Mouse (Mus musculus): ENCODE data around the gene Tchp. TPM values are rescaled to one million over a fixed set of nuclear protein-coding genes. Genes with fewer than 3 reads are reported as not detected.
A peak's percentile ranks its signal among the peaks of the same experiment; 100 is the strongest.

Gene Tchp
- polyA plus RNA-seq, 1 experiment from 2014 or later = 10.9 TPM

DNA sequence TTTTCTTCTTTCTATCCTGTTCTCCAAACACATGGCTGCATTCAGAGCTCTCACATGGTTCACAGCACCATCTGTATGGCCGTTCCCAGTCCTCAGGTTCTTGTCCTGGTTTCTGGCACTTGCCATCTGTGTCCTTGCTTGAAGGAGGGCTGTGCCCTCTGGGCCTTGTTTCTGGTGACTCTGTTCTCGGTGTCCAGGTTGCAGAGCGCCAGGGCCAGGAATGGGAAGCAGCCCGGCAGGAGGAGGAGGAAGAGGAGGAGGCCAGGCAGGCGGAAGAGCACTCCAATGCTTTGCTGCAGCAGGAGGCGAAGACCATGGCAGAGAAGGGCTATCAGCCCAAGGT is 12.3 kb downstream of the Tchp start:
- no peaks in the 10 kb centered on the region for H3K4me1 ChIP-seq (ENCODE audit: control insufficient read depth, insufficient read depth, low read length)
- no peak for DNase-seq (ENCODE audit: low spot score)
- H3K4me2 ChIP-seq (ENCODE audit: low read depth, low read length) = no peak overlapping the region
- no peaks in the 10 kb centered on the region for H3K27me3 ChIP-seq (replicated peaks; ENCODE audit: control insufficient read depth, insufficient read depth, low read length)
- no peak overlapping the region for H3K27ac ChIP-seq (replicated peaks; ENCODE audit: low read depth, low read length)
- peaks cover 6% of the 10 kb centered on the region; the same call in 1 of the 2 replicates for H3K9me3 ChIP-seq (ENCODE audit: control insufficient read depth, low read length)
- H3K9ac ChIP-seq (ENCODE audit: low read depth, low read length) = no peak overlapping the region
- H3K36me3 ChIP-seq (ENCODE audit: control insufficient read depth, insufficient read depth, low read length) = peaks cover 80% of the 10 kb centered on the region
- no peak overlapping the region for H3K4me3 ChIP-seq (ENCODE audit: low read depth, low read length)
- WGBS = 89% methylated on average over 6 of the region's 6 CpGs
- no peak for ATAC-seq (ENCODE audit: low read depth)

DNA sequence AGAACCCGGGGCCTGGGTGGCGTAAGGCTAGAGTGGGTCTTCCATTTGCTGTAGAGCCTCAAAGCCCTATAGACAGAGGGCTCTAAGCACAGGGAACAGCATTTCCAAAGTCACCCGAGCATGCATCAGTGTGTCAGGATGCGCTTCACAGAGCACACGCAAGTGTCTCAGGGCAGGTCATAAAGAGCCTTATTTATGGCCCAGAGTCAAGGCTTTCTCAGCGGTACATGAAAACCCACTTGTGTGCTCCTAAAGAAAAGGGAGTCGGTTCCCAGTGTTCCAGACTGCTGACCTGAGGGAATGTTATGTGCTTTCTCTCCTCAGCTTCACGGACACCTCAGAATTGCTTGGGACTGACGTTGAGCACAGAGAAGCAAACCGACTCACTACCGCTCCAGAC is 13.2 kb downstream of the Tchp start:
- Histone ChIP-seq H3K9ac (ENCODE audit: low read depth, low read length) (no peak overlapping the region), H3K4me2 (ENCODE audit: low read depth, low read length) (no peak overlapping the region), H3K9me3 (ENCODE audit: control insufficient read depth, low read length) (peaks cover 6% of the 10 kb centered on the region; the same call in 1 of the 2 replicates), H3K4me3 (ENCODE audit: low read depth, low read length) (no peak overlapping the region), H3K36me3 (ENCODE audit: control insufficient read depth, insufficient read depth, low read length) (peaks cover 78% of the 10 kb centered on the region), H3K4me1 (ENCODE audit: control insufficient read depth, insufficient read depth, low read length) (no peaks in the 10 kb centered on the region), H3K27ac (replicated peaks; ENCODE audit: low read depth, low read length) (no peak overlapping the region), H3K27me3 (replicated peaks; ENCODE audit: control insufficient read depth, insufficient read depth, low read length) (no peaks in the 10 kb centered on the region)
- 94% methylated on average over 11 of the region's 11 CpGs for WGBS
- DNase-seq (ENCODE audit: low spot score) (no peak), ATAC-seq (ENCODE audit: low read depth) (no peak)

DNA sequence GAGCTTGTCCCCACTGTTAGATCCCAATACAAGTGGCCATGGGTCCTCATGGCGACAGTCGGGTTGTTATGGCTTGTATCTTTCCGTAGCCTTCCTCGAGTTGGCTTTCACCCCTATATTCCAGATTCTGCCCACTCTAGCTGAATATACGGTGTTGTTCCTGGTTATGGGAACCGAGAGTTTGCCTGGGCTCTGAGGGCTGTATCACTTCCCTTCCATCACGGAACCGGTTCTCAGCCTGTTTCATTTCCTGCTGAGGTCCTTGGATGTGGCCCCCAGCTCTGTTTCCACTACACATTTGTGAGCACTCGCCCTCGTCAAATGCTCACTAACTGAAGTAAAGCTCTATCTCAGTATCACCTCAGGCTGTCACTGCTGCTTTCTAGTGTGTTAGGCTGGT is 14.4 kb downstream of the Tchp start:
- no peak for ATAC-seq (ENCODE audit: low read depth)
- H3K36me3 ChIP-seq (ENCODE audit: control insufficient read depth, insufficient read depth, low read length) = peaks cover 71% of the 10 kb centered on the region
- no peak overlapping the region for H3K4me2 ChIP-seq (ENCODE audit: low read depth, low read length)
- H3K9me3 ChIP-seq (ENCODE audit: control insufficient read depth, low read length) = peaks cover 6% of the 10 kb centered on the region; the same call in 1 of the 2 replicates
- DNase-seq (ENCODE audit: low spot score) = no peak
- no peak overlapping the region for H3K9ac ChIP-seq (ENCODE audit: low read depth, low read length)
- H3K27me3 ChIP-seq (replicated peaks; ENCODE audit: control insufficient read depth, insufficient read depth, low read length) = no peaks in the 10 kb centered on the region
- 88% methylated on average over 10 of the region's 10 CpGs for WGBS
- no peak overlapping the region for H3K27ac ChIP-seq (replicated peaks; ENCODE audit: low read depth, low read length)
- no peak overlapping the region for H3K4me3 ChIP-seq (ENCODE audit: low read depth, low read length)
- no peaks in the 10 kb centered on the region for H3K4me1 ChIP-seq (ENCODE audit: control insufficient read depth, insufficient read depth, low read length)

DNA sequence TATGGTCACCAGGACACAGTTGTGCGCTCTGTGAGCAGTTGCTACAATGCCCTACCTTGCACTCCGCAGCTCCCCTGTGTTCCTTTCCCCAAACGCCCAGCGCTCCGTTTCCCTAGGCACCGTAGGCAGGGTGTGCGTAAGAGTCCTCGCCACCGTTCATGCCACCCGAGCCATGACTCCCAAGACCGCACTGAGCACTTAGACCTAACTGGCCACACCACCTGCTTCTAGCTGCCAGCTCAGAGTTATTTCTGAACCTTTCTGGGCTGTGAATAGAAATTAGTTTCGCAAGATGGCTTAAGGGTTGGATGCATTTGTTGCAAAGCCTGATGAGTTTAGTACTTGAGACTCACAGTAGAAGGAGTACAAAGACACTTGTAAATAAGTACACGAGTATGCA is 15.3 kb downstream of the Tchp start:
- Histone ChIP-seq H3K36me3 (ENCODE audit: control insufficient read depth, insufficient read depth, low read length) (peaks cover 73% of the 10 kb centered on the region), H3K4me3 (ENCODE audit: low read depth, low read length) (no peak overlapping the region), H3K27ac (replicated peaks; ENCODE audit: low read depth, low read length) (no peak overlapping the region), H3K4me2 (ENCODE audit: low read depth, low read length) (no peak overlapping the region), H3K9ac (ENCODE audit: low read depth, low read length) (no peak overlapping the region), H3K4me1 (ENCODE audit: control insufficient read depth, insufficient read depth, low read length) (no peaks in the 10 kb centered on the region), H3K9me3 (ENCODE audit: control insufficient read depth, low read length) (peaks cover 6% of the 10 kb centered on the region; the same call in 1 of the 2 replicates), H3K27me3 (replicated peaks; ENCODE audit: control insufficient read depth, insufficient read depth, low read length) (no peaks in the 10 kb centered on the region)
- 92% methylated on average over 13 of the region's 13 CpGs for WGBS
- DNase-seq (ENCODE audit: low spot score) = no peak
- no peak for ATAC-seq (ENCODE audit: low read depth)

DNA sequence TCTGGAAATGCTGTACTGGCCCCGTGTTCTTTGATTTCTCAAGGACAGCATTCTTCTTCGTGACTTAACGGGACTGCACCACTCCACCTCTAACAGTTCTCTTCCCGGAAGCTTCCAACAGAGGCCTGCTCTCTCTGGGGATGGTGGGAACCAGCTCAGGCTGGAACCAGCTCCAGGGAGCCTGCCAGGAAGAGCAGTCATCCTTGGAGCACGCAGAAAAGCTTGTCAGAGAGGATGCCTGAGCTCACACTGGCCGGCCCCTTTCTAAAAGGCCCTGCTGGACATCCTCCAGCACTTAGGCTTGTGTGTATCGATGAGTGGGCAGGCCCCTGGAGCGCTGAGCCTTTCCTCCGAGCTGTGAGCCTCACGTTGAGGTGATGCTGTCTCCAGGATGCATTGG is 20.6 kb downstream of the Tchp start:
- Histone ChIP-seq H3K4me1 (ENCODE audit: control insufficient read depth, insufficient read depth, low read length) (no peaks in the 10 kb centered on the region), H3K9me3 (ENCODE audit: control insufficient read depth, low read length) (peaks cover 6% of the 10 kb centered on the region; the same call in 1 of the 2 replicates), H3K27ac (replicated peaks; ENCODE audit: low read depth, low read length) (no peak overlapping the region), H3K27me3 (replicated peaks; ENCODE audit: control insufficient read depth, insufficient read depth, low read length) (no peaks in the 10 kb centered on the region), H3K9ac (ENCODE audit: low read depth, low read length) (no peak overlapping the region), H3K4me2 (ENCODE audit: low read depth, low read length) (no peak overlapping the region), H3K4me3 (ENCODE audit: low read depth, low read length) (no peak overlapping the region), H3K36me3 (ENCODE audit: control insufficient read depth, insufficient read depth, low read length) (peaks cover 79% of the 10 kb centered on the region)
- no peak; the same call in 1 of the 2 replicates for ATAC-seq (ENCODE audit: low read depth)
- no peak for DNase-seq (ENCODE audit: low spot score)
- WGBS = 76% methylated on average over 10 of the region's 10 CpGs

DNA sequence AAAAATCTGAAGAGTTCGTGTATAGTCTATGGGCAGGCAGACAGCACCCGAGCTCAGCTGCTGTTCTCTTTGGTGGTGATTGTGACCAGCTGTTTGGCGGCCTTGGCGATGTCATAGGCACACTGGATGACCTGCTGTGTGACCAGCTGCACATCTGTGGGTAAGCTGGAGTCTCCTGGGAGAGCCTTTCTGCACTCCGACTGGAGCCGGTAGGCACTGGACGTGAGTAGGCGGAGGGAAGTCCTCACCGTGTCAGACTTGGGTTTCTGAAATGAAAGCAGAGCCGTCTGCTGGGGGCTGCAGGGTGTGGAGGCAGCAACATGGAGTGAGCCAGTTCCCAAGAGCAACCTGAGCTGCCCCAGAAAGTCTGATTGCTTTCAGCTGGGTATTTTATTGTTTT is 22.6 kb downstream of the Tchp start:
- Histone ChIP-seq H3K36me3 (ENCODE audit: control insufficient read depth, insufficient read depth, low read length) (peaks cover 86% of the 10 kb centered on the region), H3K4me3 (ENCODE audit: low read depth, low read length) (no peak overlapping the region), H3K27me3 (replicated peaks; ENCODE audit: control insufficient read depth, insufficient read depth, low read length) (no peaks in the 10 kb centered on the region), H3K4me2 (ENCODE audit: low read depth, low read length) (no peak overlapping the region), H3K27ac (replicated peaks; ENCODE audit: low read depth, low read length) (no peak overlapping the region), H3K9ac (ENCODE audit: low read depth, low read length) (no peak overlapping the region), H3K4me1 (ENCODE audit: control insufficient read depth, insufficient read depth, low read length) (no peaks in the 10 kb centered on the region), H3K9me3 (ENCODE audit: control insufficient read depth, low read length) (no peaks in the 10 kb centered on the region)
- 32% methylated on average over 10 of the region's 10 CpGs for WGBS
- DNase-seq (ENCODE audit: low spot score) = peak; percentile 78
- peak; percentile 38; the same call in 1 of the 2 replicates for ATAC-seq (ENCODE audit: low read depth)

DNA sequence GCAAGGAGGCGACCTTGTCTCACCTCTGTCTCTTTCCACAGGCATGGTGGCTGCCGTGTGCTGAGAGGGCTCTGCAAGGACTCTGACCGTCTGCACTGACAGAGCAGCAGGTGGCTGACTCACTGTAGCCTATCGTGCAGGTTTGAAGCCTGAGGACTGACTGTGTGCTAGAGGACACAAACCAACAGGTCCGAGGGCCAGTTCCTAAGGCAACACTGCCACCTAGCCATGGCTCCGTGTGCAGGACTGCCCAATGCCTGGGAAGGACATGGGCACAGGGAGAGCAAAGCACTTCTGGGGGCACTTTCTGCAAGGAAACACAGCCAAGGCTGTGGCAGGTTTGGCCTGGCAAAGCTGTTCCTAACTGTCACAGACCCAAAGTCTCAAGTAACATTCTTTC is 23.9 kb downstream of the Tchp start:
- H3K27me3 ChIP-seq (replicated peaks; ENCODE audit: control insufficient read depth, insufficient read depth, low read length) = no peaks in the 10 kb centered on the region
- H3K4me2 ChIP-seq (ENCODE audit: low read depth, low read length) = no peak overlapping the region
- H3K9ac ChIP-seq (ENCODE audit: low read depth, low read length) = no peak overlapping the region
- ATAC-seq (ENCODE audit: low read depth) (no peak), DNase-seq (ENCODE audit: low spot score) (no peak)
- no peaks in the 10 kb centered on the region for H3K4me1 ChIP-seq (ENCODE audit: control insufficient read depth, insufficient read depth, low read length)
- H3K27ac ChIP-seq (replicated peaks; ENCODE audit: low read depth, low read length) = no peak overlapping the region
- H3K9me3 ChIP-seq (ENCODE audit: control insufficient read depth, low read length) = no peaks in the 10 kb centered on the region
- peaks cover 90% of the 10 kb centered on the region for H3K36me3 ChIP-seq (ENCODE audit: control insufficient read depth, insufficient read depth, low read length)
- H3K4me3 ChIP-seq (ENCODE audit: low read depth, low read length) = no peak overlapping the region
- 69% methylated on average over 6 of the region's 6 CpGs for WGBS

DNA sequence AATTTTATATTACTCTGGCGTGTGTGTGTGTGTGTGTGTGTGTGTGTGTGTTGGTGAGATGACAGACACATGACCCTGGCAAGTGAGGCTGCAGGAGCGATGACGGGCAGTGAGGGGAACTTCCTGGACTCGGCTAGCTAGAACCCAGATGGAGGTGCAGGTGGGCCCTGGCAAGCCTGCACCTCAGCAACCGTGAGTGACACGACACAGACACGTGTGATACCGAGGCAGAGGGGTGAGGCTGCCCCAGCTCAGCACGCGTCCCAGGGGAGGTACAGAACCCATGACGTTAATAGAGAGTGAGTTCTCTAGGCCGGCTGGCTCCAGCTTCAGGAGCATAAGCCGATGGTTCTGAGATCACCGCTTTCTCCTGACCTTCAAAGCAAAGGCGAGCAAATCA is 24.4 kb downstream of the Tchp start:
- Histone ChIP-seq H3K4me3 (ENCODE audit: low read depth, low read length) (no peak overlapping the region), H3K27me3 (replicated peaks; ENCODE audit: control insufficient read depth, insufficient read depth, low read length) (no peaks in the 10 kb centered on the region), H3K9ac (ENCODE audit: low read depth, low read length) (no peak overlapping the region), H3K27ac (replicated peaks; ENCODE audit: low read depth, low read length) (no peak overlapping the region), H3K36me3 (ENCODE audit: control insufficient read depth, insufficient read depth, low read length) (peaks cover 94% of the 10 kb centered on the region), H3K9me3 (ENCODE audit: control insufficient read depth, low read length) (no peaks in the 10 kb centered on the region), H3K4me2 (ENCODE audit: low read depth, low read length) (no peak overlapping the region), H3K4me1 (ENCODE audit: control insufficient read depth, insufficient read depth, low read length) (no peaks in the 10 kb centered on the region)
- DNase-seq (ENCODE audit: low spot score) = no peak
- 80% methylated on average over 15 of the region's 15 CpGs for WGBS
- ATAC-seq (ENCODE audit: low read depth) = no peak

DNA sequence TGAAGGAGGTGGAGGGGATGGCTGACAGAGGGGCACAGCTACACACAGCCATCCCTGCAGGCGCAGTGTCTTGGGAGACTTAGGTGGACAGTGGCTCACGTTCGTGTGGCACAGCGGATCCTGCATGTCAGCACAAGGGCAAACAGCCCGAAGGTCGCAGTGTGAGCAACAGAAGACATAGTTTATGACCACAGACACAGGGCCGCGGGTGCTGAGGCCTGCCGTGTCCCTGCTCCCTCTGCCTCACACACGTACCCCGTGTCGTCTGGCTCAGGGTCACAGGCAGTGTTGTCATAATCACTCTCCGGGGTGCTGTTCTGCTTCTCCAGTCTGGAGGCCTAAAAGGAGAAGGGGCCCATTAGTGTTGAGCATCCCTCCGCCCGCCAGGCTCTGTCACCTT is 26.0 kb downstream of the Tchp start:
- Histone ChIP-seq H3K4me2 (ENCODE audit: low read depth, low read length) (no peak overlapping the region), H3K27me3 (replicated peaks; ENCODE audit: control insufficient read depth, insufficient read depth, low read length) (no peaks in the 10 kb centered on the region), H3K9ac (ENCODE audit: low read depth, low read length) (no peak overlapping the region), H3K27ac (replicated peaks; ENCODE audit: low read depth, low read length) (no peak overlapping the region), H3K4me1 (ENCODE audit: control insufficient read depth, insufficient read depth, low read length) (no peaks in the 10 kb centered on the region), H3K9me3 (ENCODE audit: control insufficient read depth, low read length) (no peaks in the 10 kb centered on the region), H3K36me3 (ENCODE audit: control insufficient read depth, insufficient read depth, low read length) (peaks cover 94% of the 10 kb centered on the region), H3K4me3 (ENCODE audit: low read depth, low read length) (no peak overlapping the region)
- WGBS = 95% methylated on average over 15 of the region's 15 CpGs
- DNase-seq (ENCODE audit: low spot score) = no peak
- ATAC-seq (ENCODE audit: low read depth) = no peak

Measured in embryonic facial prominence, embryonic 14.5 days (tissue).